Mouse (Mus musculus): ENCODE measurements at regions not wholly inside any gene's neighbourhood (a gene's known extent, or its start where the extent isn't known, plus 50 kb on each side); places are given as distances from the start of the nearest gene placed in this dataset.
A peak's percentile ranks its signal among the peaks of the same experiment; 100 is the strongest.

- Histone ChIP-seq H3K36me3 (no peaks in the 10 kb centered on the region), H3K4me3 (no peak overlapping the region), H3K27ac (replicated peaks) (no peak overlapping the region), H3K9me3 (replicated peaks) (peaks cover 6% of the 10 kb centered on the region), H3K27me3 (ENCODE audit: low read depth, poor library complexity, severe bottlenecking) (no peaks in the 10 kb centered on the region), H3K4me1 (peaks cover 12% of the 10 kb centered on the region)
- 87% methylated on average over 13 of the region's 14 CpGs for WGBS
- DNase-seq (ENCODE audit: low spot score), result no peak
Observed at GRCm38 (mm10) chr4:53340021-53340667, 100.1 kb upstream of the Slc44a1 start.

GRCm38 (mm10) chr4:53339125-53340020, 100.8 kb upstream of the Slc44a1 start:
- Histone ChIP-seq H3K9me3 (replicated peaks) (peaks cover 6% of the 10 kb centered on the region), H3K27me3 (ENCODE audit: low read depth, poor library complexity, severe bottlenecking) (no peaks in the 10 kb centered on the region), H3K27ac (replicated peaks) (peak overlapping the region; percentile 10; the same call in 1 of the 2 replicates), H3K4me1 (peaks cover 12% of the 10 kb centered on the region), H3K4me3 (no peak overlapping the region), H3K36me3 (no peaks in the 10 kb centered on the region)
- no peak for DNase-seq (ENCODE audit: low spot score)
- WGBS, result 54% methylated on average over 12 of the region's 12 CpGs

- Histone ChIP-seq H3K27ac (replicated peaks) (no peak overlapping the region), H3K27me3 (ENCODE audit: low read depth, poor library complexity, severe bottlenecking) (no peaks in the 10 kb centered on the region), H3K4me3 (no peak overlapping the region), H3K9me3 (replicated peaks) (peaks cover 6% of the 10 kb centered on the region), H3K4me1 (peaks cover 12% of the 10 kb centered on the region), H3K36me3 (no peaks in the 10 kb centered on the region)
- WGBS, result 79% methylated on average over 4 of the region's 4 CpGs
- DNase-seq (ENCODE audit: low spot score), result no peak
Observed at GRCm38 (mm10) chr4:53338479-53338878, 101.7 kb upstream of the Slc44a1 start.

GRCm38 (mm10) chr4:53337784-53338183, 102.4 kb upstream of the Slc44a1 start:
- H3K4me1 ChIP-seq, result peaks cover 12% of the 10 kb centered on the region
- peaks cover 6% of the 10 kb centered on the region for H3K9me3 ChIP-seq (replicated peaks)
- H3K27ac ChIP-seq (replicated peaks), result no peak overlapping the region
- no peak for DNase-seq (ENCODE audit: low spot score)
- no peaks in the 10 kb centered on the region for H3K36me3 ChIP-seq
- 55% methylated on average over 8 of the region's 8 CpGs for WGBS
- no peak overlapping the region for H3K4me3 ChIP-seq
- no peaks in the 10 kb centered on the region for H3K27me3 ChIP-seq (ENCODE audit: low read depth, poor library complexity, severe bottlenecking)

- WGBS, result 61% methylated on average over 7 of the region's 7 CpGs
- Histone ChIP-seq H3K36me3 (no peaks in the 10 kb centered on the region), H3K4me3 (no peak overlapping the region), H3K4me1 (peaks cover 8% of the 10 kb centered on the region), H3K9me3 (replicated peaks) (no peaks in the 10 kb centered on the region), H3K27me3 (ENCODE audit: low read depth, poor library complexity, severe bottlenecking) (no peaks in the 10 kb centered on the region), H3K27ac (replicated peaks) (no peak overlapping the region)
- DNase-seq (ENCODE audit: low spot score), result no peak
Observed at GRCm38 (mm10) chr4:53327382-53328165, 112.6 kb upstream of the Slc44a1 start.

GRCm38 (mm10) chr4:53323838-53324237, 116.4 kb upstream of the Slc44a1 start:
- Histone ChIP-seq H3K4me3 (no peak overlapping the region), H3K4me1 (peaks cover 8% of the 10 kb centered on the region), H3K27ac (replicated peaks) (no peak overlapping the region), H3K27me3 (ENCODE audit: low read depth, poor library complexity, severe bottlenecking) (no peaks in the 10 kb centered on the region), H3K9me3 (replicated peaks) (no peaks in the 10 kb centered on the region), H3K36me3 (no peaks in the 10 kb centered on the region)
- no peak for DNase-seq (ENCODE audit: low spot score)
- 86% methylated on average over 4 of the region's 4 CpGs for WGBS

GRCm38 (mm10) chr4:53323195-53323594, 117.0 kb upstream of the Slc44a1 start:
- H3K4me1 ChIP-seq, result peaks cover 8% of the 10 kb centered on the region
- no peak for DNase-seq (ENCODE audit: low spot score)
- no peak overlapping the region for H3K4me3 ChIP-seq
- 86% methylated on average over 3 of the region's 3 CpGs for WGBS
- no peaks in the 10 kb centered on the region for H3K27me3 ChIP-seq (ENCODE audit: low read depth, poor library complexity, severe bottlenecking)
- no peaks in the 10 kb centered on the region for H3K36me3 ChIP-seq
- H3K27ac ChIP-seq (replicated peaks), result no peak overlapping the region
- no peaks in the 10 kb centered on the region for H3K9me3 ChIP-seq (replicated peaks)

- Histone ChIP-seq H3K27ac (replicated peaks) (no peak overlapping the region), H3K9me3 (replicated peaks) (no peaks in the 10 kb centered on the region), H3K27me3 (ENCODE audit: low read depth, poor library complexity, severe bottlenecking) (no peaks in the 10 kb centered on the region), H3K4me3 (no peak overlapping the region), H3K4me1 (peaks cover 7% of the 10 kb centered on the region), H3K36me3 (no peaks in the 10 kb centered on the region)
- WGBS, result 93% methylated on average over 5 of the region's 5 CpGs
- no peak for DNase-seq (ENCODE audit: low spot score)
Observed at GRCm38 (mm10) chr4:53322484-53322883, 117.7 kb upstream of the Slc44a1 start.

GRCm38 (mm10) chr4:53320735-53321449, 119.3 kb upstream of the Slc44a1 start:
- Histone ChIP-seq H3K4me3 (no peak overlapping the region), H3K27ac (replicated peaks) (no peak overlapping the region), H3K27me3 (ENCODE audit: low read depth, poor library complexity, severe bottlenecking) (no peaks in the 10 kb centered on the region), H3K9me3 (replicated peaks) (no peaks in the 10 kb centered on the region), H3K36me3 (no peaks in the 10 kb centered on the region), H3K4me1 (peaks cover 16% of the 10 kb centered on the region)
- DNase-seq (ENCODE audit: low spot score), result no peak
- 85% methylated on average over 6 of the region's 6 CpGs for WGBS

GRCm38 (mm10) chr4:53319051-53319450, 121.2 kb upstream of the Slc44a1 start:
- no peaks in the 10 kb centered on the region for H3K27me3 ChIP-seq (ENCODE audit: low read depth, poor library complexity, severe bottlenecking)
- peaks cover 21% of the 10 kb centered on the region for H3K4me1 ChIP-seq
- no peak overlapping the region for H3K4me3 ChIP-seq
- no peak for DNase-seq (ENCODE audit: low spot score)
- 83% methylated on average over 4 of the region's 4 CpGs for WGBS
- H3K9me3 ChIP-seq (replicated peaks), result no peaks in the 10 kb centered on the region
- no peaks in the 10 kb centered on the region for H3K36me3 ChIP-seq
- H3K27ac ChIP-seq (replicated peaks), result no peak overlapping the region

- Histone ChIP-seq H3K9me3 (replicated peaks) (no peaks in the 10 kb centered on the region), H3K4me3 (no peak overlapping the region), H3K27ac (replicated peaks) (no peak overlapping the region), H3K4me1 (peaks cover 21% of the 10 kb centered on the region), H3K27me3 (ENCODE audit: low read depth, poor library complexity, severe bottlenecking) (no peaks in the 10 kb centered on the region), H3K36me3 (no peaks in the 10 kb centered on the region)
- WGBS, result 86% methylated on average over 6 of the region's 6 CpGs
- no peak for DNase-seq (ENCODE audit: low spot score)
Observed at GRCm38 (mm10) chr4:53318181-53318580, 122.0 kb upstream of the Slc44a1 start.

- Histone ChIP-seq H3K4me1 (peaks cover 21% of the 10 kb centered on the region), H3K4me3 (no peak overlapping the region), H3K27ac (replicated peaks) (peak overlapping the region; percentile 69), H3K36me3 (no peaks in the 10 kb centered on the region), H3K9me3 (replicated peaks) (no peaks in the 10 kb centered on the region), H3K27me3 (ENCODE audit: low read depth, poor library complexity, severe bottlenecking) (no peaks in the 10 kb centered on the region)
- WGBS, result 40% methylated on average over 7 of the region's 7 CpGs
- no peak for DNase-seq (ENCODE audit: low spot score)
Observed at GRCm38 (mm10) chr4:53317453-53317824, 122.8 kb upstream of the Slc44a1 start.
